Comparison of ENCODE assay signal across 27 mouse cellular contexts in the genomic region with DNA sequence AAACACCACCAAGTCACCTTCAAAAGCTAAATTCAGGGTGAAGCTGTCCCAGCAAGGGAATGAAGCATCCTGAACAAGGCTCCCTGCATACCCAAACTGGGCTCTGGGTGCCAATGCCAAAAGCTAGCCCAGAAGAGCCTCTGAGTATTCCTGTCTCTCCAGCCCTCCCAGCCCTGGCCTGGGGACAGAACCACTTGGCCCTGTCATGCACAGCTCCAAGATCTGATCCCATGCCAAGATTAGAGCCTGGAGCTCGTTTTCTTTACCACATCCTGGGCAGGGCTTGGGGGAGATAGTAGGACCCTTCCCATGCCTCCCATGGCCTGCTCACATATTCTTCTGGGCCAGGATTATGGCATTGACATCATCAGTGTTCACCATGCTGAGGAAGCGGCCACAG.
"Had no signal": no experiment of that assay in that cellular context is flagged by ENCODE, and none has a peak within 500 bp of the region (broad histone marks: within the 10 kb centered on the region; RNA-seq: fewer than 3 reads in every experiment).

No protein-coding gene starts in this region.

- H3K27me3 ChIP-seq: heart, embryonic 13.5 days; heart, embryonic 15.5 days; hindbrain, embryonic 12.5 days; hindbrain, embryonic 15.5 days; kidney, embryonic 15.5 days; limb, embryonic 13.5 days; limb, embryonic 15.5 days; liver, embryonic 15.5 days had no signal

- DNase-seq: gastrocnemius, adult 2 months; gastrocnemius, postnatal 10 days; gastrocnemius, postnatal 25 days; heart, adult 18-20 months; heart, postnatal 14 days; heart, postnatal 36 days; kidney, adult 11 months; kidney, adult 2 months; kidney, adult 9 months; kidney, postnatal 10 days; kidney, postnatal 25 days; kidney, postnatal 4 days; layer of hippocampus, postnatal 36 days; left cerebral cortex, postnatal 4 days had no signal

- H3K9me3 ChIP-seq: heart, embryonic 10.5 days; heart, embryonic 13.5 days; heart, embryonic 15.5 days; hindbrain, embryonic 12.5 days; hindbrain, embryonic 15.5 days; kidney, embryonic 15.5 days; limb, embryonic 13.5 days; limb, embryonic 15.5 days; liver, embryonic 15.5 days had no signal

- H3K27ac ChIP-seq: gastrocnemius, adult 2 months; heart, embryonic 10.5 days; heart, embryonic 13.5 days; heart, embryonic 15.5 days; hindbrain, embryonic 12.5 days; hindbrain, embryonic 15.5 days; hindbrain, postnatal 0 days; kidney, embryonic 15.5 days; layer of hippocampus, adult 2 months; limb, embryonic 13.5 days; limb, embryonic 15.5 days; liver, embryonic 15.5 days had no signal

- H3K4me3 ChIP-seq: gastrocnemius, adult 2 months; heart, embryonic 10.5 days; heart, embryonic 13.5 days; heart, embryonic 15.5 days; hindbrain, embryonic 12.5 days; hindbrain, embryonic 15.5 days; kidney, embryonic 15.5 days; layer of hippocampus, adult 2 months; limb, embryonic 13.5 days; limb, embryonic 15.5 days; liver, embryonic 15.5 days had no signal

- H3K9ac ChIP-seq: heart, embryonic 13.5 days; heart, embryonic 15.5 days; hindbrain, embryonic 12.5 days; hindbrain, embryonic 15.5 days; kidney, embryonic 15.5 days; limb, embryonic 13.5 days; limb, embryonic 15.5 days; liver, embryonic 15.5 days had no signal

- ATAC-seq: hindbrain, postnatal 0 days; intestine, embryonic 16.5 days had no signal

- H3K4me2 ChIP-seq: heart, embryonic 13.5 days; heart, embryonic 15.5 days; hindbrain, embryonic 12.5 days; hindbrain, embryonic 15.5 days; kidney, embryonic 15.5 days; limb, embryonic 13.5 days; limb, embryonic 15.5 days; liver, embryonic 11.5 days; liver, embryonic 15.5 days had no signal
